Mouse (Mus musculus) granulocyte monocyte progenitor cell, adult 5-6 weeks (primary cell): Measurements from ENCODE around the gene Trmt1. TPM values are rescaled to one million over a fixed set of nuclear protein-coding genes. Genes with fewer than 3 reads are reported as not detected.

Source experiments
- ATAC-seq: replicated peaks from 2 replicates; pipeline ENCODE4 v1.8.0; 2016; ENCODE audit warnings: mild to moderate bottlenecking, moderate TSS enrichment, inconsistent platforms; ENCODE audit not compliant: poor library complexity, severe bottlenecking
- total RNA-seq, 2 experiments: library from RNA; stranded (forward) in 1 of 2; stranded (reverse) in 1 of 2; fragments of 200-712, 200-1000 nt in 1 of 2; fragments of >200 nt in 1 of 2; fragmentation: Nextera tagmentation in 1 of 2; gene quantifications; 2 replicates each; pipeline ENCODE4 v1.2.3; 2014 to 2017

The Trmt1 gene
- total RNA-seq, 2 experiments from 2014 or later, result 73.8 to 76.9 TPM

DNA sequence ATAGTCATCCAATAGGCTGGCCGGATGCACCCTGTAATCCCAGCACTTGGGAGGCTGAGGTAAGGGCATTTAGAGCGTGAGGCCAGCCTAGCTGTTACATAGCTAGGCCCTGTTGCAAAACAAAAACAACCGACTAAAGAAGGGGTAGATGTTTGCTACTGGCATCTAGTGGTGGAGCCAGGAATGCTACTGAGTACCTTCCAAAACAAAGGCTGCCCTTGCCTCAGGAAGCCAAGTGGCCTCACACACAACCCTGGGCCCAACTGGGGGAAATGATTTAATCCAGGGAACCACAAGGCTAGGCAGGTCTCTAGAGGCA, 39.8 kb downstream of the Trmt1 start:
- peak; percentile 50 for ATAC-seq

DNA sequence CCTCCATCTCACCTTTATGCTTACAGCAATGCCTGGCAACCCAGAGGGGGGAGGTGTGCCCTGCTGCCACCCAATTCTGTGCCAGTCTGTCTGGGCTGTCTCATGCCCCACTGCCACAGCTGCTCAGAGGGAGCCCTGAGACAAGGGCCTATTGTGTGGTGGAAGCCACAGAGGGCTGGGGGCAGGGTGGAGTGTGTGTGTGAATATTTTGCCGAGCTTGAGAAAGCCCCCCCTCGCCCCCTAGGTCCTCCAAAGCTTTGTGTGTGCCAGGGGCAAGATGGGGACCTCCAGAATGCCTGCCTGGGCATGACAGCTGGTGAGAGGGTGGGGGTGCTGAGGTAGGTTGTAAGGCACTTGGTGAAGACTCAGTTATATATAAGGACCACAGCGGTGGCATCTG, 42.4 kb downstream of the Trmt1 start:
- ATAC-seq, result no peak

DNA sequence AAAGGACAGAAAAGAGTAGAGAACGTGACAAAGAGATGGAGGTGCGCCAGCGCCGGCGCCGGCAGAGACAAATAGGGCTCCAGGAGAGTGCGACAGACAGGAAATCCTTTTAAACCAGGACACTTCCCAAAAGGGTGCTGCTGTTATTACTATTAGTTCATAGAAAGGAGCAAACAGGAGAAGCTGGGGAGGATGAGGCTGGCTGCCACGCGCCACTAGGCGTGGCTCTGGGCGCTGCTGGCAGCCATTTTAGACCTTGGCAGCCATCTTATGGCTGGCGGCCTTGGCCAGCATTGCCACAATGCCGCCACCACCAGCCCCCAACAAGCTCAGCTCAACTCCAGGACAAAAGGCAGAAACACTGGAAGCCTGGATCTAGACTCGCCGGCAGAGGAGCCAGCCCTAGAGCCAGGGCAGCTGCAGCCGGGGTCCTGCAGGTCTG, 43.8 kb downstream of the Trmt1 start:
- ATAC-seq, result no peak

DNA sequence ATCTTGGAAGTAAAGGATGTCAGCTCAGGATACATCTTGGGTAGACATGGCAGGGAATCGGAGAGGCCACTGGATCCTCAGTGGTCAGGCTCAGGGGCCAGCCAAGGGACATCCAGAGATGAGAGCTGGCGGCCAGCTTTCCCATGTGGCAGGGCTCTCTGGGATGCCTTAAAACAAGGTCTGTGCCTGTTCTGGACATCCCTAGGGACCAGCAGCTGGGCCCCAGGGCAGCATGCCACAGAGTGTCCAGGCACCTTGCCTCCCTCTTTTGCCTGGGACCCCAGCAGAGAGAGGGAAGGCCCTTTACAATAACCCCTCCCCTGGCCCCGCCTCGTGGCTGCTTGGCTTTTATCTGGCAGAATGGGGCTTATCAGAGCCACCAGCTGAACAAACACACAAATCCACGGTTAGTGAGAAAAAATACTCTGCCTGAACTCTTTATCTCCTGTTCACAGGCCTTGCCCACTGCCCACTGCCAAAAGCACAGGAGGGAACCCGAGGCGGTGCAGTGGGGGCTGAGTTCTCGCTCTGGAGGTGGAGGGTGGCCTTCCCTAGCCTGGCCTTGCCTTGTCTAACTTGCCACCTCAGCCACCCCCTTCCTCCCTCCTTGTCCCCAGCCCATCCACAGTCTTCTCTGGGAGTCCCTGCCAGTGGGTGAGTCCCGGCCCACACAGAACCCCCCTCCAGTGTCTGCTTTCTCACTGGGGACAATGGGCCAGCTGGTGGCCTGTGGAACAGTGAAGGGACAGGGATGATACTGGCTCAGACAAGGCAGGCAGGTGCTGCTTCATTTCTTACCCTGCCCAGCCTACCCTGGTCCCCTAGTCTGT, 44.6 kb downstream of the Trmt1 start:
- ATAC-seq, result peak; percentile 15; the same call in 1 of the 2 replicates

DNA sequence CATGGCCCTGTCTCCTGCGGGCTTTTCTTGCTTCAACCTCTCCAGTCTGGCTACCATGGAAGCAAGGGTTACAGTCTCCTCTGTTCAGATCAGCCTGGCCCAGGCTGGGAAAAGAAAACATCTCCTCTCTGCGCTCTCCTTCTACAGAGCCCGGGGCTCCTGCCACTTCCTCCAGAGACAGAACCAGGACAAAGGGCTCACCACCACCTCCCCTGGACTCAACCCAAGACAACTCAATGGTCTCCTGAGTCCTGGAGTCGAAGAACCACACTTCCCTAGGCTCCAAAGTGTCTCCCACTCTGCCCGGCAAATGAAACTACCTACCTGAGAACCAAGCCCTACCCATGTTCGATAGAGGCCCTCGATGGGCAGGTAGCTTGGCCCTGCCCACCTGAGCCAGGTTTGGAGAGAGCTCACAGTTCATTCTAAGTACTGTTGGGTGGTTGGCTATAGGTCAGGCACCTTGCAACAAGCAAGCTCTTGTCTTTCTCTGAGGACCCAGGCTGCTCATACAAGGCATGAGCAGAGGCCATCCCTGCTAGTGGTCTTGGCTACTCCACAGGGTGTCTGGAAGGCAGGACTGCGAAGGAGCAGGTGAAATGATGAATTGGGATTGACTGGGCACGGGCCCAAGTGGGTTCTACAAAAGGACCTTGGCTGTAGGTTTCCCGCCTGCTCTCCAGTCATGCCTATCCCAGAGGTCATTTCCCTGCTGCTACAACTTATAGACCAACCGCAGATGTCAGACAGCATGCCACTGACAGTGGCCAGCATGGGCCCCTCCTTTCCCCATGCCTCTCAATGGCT, 45.5 kb downstream of the Trmt1 start:
- ATAC-seq, result no peak

GRCm38 (mm10) chr8:84732545-84732944, 46.4 kb downstream of the Trmt1 start:
- no peak for ATAC-seq

DNA sequence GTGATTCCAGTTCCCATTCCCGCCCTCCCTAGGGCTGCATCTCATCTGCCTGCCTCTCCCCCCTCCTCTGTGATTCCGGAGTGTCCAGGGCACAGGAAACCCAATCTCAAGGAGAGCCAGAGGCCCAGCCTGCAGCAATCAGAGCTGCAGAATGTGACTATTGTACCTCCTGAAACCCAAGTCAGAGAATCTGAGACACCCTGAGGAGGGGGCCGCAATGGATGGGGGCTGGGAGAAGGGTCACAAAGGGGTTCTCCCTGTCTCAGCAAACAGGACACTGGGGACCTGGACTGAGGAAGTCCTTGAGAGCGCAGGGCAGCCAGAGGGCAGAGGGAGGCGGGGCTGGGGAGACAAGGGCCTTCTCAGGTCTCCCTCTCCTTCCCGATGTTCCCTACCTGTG, 46.9 kb downstream of the Trmt1 start:
- no peak for ATAC-seq

- ATAC-seq, result no peak
Measured at GRCm38 (mm10) chr8:84733959-84734358, 47.9 kb downstream of the Trmt1 start.

GRCm38 (mm10) chr8:84734680-84735079, 48.6 kb downstream of the Trmt1 start:
- ATAC-seq, result no peak

- no peak for ATAC-seq
Measured at GRCm38 (mm10) chr8:84735597-84735996, 49.5 kb downstream of the Trmt1 start.

GRCm38 (mm10) chr8:84736521-84736920, 50.4 kb downstream of the Trmt1 start:
- no peak for ATAC-seq

DNA sequence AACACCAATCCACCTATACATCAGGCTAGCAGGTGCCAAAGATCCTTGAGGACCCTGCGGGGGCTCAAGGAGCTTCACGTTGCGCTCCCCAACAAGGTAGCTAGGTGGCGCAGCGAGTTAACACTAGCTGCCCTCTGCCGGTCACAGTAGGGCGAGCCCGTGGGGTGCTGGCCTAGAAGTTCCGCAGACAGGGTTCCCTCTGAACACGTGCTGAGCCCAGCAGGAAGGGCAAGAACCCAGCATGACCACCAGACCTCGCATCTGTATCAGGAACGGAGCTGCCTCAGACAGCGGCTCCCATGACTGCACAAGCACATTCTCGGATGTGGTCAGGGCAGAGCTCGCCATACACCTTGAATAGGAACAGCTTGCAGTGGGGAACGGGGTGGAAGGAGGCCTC, 51.5 kb downstream of the Trmt1 start:
- ATAC-seq, result peak; percentile 93

- no peak for ATAC-seq
Measured at GRCm38 (mm10) chr8:84738266-84738665, 52.2 kb downstream of the Trmt1 start.

DNA sequence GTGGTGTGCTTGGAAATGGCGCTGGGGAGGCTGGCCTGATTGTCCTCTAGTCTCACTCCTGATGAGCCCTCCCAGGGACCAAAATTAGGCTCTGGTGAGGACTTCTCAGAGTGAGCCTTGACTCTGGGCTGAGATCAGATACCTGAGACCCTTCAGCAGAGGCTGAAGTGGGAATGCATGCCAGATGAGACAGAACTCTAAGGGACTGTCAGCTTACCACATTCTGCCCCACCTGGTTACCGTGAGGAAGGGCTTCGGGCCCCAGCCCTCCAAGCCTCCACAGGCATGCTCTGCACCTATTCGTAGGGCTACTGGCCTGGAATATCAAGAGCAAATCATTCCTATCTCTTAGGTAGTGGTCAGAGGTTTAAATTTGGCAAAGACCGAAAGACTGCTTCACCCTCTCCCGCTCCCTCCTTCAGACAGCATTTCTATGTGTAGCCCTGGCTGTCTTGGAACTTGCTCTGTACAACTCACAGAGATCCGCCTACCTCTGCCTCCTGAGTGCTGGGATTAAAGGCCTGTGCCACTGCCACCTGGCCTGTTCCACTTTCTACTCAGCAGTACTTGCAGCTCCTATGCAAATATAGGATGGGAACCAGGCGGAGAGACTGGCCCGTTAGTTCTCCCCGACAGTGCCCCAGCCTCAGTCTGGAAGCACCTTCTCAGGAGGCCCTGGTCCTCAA, 52.8 kb downstream of the Trmt1 start:
- no peak for ATAC-seq

GRCm38 (mm10) chr8:84739401-84739742, 53.3 kb downstream of the Trmt1 start:
- no peak for ATAC-seq

DNA sequence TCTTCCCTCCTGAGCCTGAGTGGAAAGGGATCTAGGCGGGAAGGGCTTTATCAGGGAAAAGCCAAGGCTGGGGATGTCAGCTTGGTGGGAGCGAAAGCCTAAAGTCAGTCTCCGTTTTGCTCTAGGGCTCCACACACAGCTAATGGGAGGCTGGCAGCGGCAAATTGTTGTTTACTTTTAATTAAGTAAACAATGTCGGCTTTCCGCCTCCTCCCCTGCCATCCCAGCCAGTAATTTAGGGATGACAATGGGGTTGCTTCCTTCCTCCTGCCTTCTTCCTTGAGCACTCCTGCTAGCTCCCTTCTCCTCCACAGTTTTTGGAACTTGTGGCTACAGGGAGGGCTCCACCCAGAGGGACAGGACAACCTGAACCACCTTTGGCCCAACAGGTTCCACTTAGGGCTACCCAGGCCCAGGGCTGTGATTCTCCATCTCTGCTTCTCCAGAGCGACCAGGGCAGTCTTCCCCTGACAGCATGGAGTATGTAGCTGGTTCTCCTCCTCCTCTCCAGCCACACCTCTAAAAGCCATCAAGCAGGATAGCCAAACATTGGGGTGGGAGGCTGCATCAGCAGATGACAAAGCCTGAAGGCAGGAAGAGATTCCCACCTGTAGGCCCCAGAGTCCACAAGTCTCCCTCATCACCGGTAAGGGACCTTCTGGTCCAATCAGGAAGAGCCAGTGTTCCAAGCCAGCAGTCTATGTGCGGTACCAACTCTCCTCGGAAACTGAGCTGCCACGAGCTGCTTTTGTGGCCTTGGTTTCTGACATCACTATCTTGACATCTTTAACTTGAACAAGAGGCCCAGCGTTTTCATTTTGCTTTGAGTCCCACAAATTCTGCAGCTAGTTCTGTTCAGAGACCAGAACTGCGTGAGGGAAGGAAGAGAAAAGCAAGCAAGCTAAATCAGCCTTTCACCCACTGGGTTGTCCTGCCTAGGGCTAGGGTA, 55.1 kb downstream of the Trmt1 start:
- no peak for ATAC-seq

DNA sequence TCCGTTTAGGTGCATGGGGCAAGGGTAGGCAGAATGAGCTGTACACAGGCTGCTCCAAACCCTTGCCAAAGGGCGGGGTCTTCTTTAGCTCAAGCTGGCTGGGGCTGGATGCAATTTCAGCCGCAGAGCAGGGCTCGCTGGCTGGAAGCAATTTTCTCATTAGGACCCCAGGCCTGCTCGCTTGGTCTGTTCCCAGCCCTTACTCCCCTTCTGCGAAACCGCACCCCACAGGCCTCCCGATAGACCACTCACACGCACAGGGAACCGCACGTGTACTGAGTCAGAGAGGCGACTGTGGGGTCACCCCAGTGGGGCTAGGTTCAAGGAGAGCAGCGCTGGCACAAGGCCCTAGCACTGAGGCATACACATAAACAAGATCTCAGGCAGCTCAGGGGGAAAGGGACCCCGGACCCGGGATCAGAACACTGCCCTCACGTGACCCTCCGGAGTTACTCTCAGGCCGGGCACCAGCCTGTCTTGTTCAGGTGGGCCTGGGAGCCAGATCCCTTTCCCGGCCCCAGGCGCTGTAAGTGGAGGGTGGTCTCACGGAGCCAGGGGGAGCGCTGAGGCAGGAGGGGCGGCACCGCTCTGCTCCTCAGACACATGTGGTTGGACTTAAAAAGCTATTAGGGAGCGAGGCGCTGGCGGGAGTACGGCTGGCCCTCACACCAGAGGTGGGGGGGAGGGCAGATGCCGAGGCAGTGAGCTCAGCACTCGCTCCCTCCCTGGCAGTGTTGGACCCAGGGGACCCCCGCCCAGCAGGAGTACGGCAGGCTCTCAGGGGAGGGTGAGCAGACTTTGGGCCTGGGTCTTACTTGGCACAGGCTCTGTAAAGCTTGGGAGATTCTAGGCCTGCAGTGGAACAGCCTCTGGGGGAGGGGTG, 56.3 kb downstream of the Trmt1 start:
- no peak for ATAC-seq

DNA sequence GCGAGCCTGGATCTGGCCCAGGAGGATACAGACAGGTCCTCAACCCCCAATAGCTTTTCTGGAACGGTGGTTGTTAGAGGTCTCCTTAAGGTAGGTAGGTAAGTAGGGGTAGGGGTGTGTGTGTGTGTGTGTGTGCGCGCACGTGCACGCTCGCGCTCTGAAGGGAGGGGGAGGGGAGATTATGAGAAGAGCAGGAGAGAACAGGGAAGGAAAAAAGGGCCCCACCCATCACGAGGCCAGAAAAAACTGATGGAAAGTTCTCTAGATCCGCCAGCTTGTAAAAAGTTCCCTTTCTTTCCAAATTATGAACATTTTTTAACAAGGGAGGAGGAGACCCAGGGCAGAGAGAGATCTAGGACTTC, 56.9 kb downstream of the Trmt1 start:
- ATAC-seq, result no peak
